Mouse (Mus musculus): ENCODE measurements around the gene Tiam2. TPM values are rescaled to one million over a fixed set of nuclear protein-coding genes. Genes with fewer than 3 reads are reported as not detected.

The Tiam2 gene
- total RNA-seq (2017), result 3.5 and 4.6 TPM in 2 replicates

DNA sequence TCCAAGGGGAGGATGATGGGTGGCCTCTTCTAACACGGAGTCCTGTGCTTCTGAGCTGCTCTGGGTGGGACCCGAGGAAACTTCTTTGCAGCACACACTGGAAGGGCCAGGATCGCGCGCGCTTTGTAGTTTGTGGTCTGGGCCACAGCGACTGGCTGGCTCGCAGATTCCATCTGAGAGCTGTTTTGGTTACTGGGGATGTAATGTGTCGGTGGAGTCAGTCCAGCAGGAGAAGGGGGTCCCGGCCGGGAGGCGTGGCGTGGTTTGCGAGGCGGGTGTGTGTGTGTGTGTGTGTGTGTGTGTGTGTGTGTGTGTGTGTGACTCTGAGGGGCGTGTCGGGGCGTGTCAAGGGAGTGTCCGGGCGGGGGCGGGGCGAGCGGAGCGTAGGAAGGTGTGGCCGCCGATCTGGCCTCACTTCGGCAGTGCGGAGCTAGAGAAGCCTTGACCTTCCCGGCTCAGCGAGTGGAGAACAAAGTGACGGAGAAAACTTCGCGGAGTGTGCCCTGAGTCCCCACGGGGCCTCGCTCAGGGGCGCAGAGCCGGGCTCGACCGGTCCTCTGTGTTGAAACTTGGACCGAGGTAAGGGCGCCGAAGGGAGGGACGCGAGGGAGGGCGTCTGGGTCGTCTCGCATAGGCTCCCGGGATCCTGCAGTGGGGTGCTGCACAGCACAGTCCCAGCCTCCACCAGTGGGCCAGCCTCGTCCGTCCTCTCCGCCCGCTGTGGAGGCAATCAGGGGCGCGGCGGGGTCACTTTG, at the start of gene Tiam2:
Tiam2 (plus strand) TSS at position 426 of the 755 bp plus-strand sequence.
- peak; percentile 87 for ATAC-seq (replicated peaks; ENCODE audit: low read depth, poor library complexity, severe bottlenecking)

DNA sequence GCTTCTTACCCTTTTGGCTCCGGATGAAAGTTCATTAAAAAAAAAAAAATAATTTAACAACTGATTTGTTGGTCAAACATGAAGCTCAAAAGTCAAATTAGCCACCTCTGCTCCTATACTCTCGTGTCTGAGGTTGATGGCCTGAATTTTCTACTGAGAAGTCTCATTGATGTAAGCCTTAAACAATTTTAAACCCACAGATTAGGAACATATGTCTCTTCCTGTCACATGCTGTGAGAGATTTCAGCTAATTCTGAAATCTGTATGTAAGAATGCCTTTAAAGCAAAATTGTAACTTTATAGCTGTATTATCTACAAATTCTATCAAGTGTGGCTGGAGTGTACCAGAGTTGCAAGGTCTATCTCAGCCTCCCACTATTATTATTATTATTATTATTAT, 46.1 kb upstream of the Tiam2 start:
- ATAC-seq (replicated peaks; ENCODE audit: low read depth, poor library complexity, severe bottlenecking), result no peak

- ATAC-seq (replicated peaks; ENCODE audit: low read depth, poor library complexity, severe bottlenecking), result no peak
These were observed 44.4 kb upstream of the Tiam2 start for GRCm38 (mm10) chr17:3281939-3282338.

- ATAC-seq (replicated peaks; ENCODE audit: low read depth, poor library complexity, severe bottlenecking), result no peak
These were observed 41.2 kb upstream of the Tiam2 start for GRCm38 (mm10) chr17:3285030-3285671.

- ATAC-seq (replicated peaks; ENCODE audit: low read depth, poor library complexity, severe bottlenecking), result no peak
These were observed 40.1 kb upstream of the Tiam2 start for GRCm38 (mm10) chr17:3286123-3286825.

DNA sequence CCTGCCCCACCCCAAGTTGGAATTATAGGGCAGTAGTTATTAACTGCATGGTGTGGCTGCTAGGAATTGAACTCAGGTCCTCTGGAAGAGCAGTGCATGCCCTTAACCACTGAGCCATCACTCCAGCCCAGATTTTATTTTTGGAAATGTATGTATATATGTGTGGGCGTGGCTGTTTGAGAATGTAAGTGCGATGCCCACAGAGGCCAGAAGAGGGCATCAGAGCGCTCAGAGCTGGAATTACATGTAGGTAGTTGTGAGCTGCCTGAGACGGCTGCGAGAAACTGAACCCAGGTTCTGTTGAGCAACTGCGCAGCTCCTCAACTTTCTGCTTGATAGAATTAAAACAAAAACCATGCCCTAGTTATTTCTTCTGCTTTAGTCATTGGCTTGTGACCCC, 38.0 kb upstream of the Tiam2 start:
- peak; percentile 92 for ATAC-seq (replicated peaks; ENCODE audit: low read depth, poor library complexity, severe bottlenecking)

GRCm38 (mm10) chr17:3295097-3295496, 31.3 kb upstream of the Tiam2 start:
- ATAC-seq (replicated peaks; ENCODE audit: low read depth, poor library complexity, severe bottlenecking), result 0 out of 2 replicates have a peak, but pooled peaks have one; percentile 25

DNA sequence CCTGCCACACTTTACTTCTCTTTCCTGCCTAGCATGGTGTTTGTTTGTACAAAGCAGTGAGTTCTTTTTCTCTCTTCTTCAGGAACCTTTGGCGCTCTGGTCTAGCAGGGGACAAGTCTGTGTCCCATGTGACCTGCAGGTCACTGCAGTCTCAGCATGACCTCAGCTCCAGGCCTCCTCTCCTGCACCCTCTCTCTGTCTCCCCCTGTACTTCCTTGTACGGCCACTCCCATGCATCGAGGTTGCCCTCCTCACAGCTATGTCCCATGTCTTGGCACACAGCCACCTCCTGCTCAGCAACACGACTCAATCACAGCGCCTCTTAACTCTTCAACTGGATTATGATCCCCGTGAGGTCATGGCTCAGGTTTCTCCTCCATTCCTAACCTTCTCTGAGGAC, 26.9 kb upstream of the Tiam2 start:
- ATAC-seq (replicated peaks; ENCODE audit: low read depth, poor library complexity, severe bottlenecking), result no peak

DNA sequence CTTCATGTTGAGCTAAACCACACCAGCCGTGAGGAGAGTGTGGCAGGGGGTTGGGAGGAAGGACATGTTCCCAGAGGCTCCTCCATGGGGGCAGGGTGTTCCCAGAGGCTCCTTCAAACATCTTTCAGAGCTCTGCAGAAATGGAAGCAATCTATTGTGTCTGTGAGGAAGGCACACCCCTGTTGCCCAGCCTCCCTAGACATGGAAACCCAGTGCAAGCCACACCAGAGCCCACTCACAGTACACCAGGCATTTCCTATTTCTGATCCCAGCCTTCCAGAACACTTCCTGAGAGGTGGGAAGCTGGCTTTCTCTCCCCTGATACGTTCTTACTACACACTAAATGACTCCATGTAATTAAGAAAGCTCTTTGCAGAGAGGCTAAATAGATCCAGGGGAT, 20.4 kb upstream of the Tiam2 start:
- no peak for ATAC-seq (replicated peaks; ENCODE audit: low read depth, poor library complexity, severe bottlenecking)

- ATAC-seq (replicated peaks; ENCODE audit: low read depth, poor library complexity, severe bottlenecking), result peak; percentile 92
These were observed 12.4 kb upstream of the Tiam2 start for GRCm38 (mm10) chr17:3313711-3314624.

DNA sequence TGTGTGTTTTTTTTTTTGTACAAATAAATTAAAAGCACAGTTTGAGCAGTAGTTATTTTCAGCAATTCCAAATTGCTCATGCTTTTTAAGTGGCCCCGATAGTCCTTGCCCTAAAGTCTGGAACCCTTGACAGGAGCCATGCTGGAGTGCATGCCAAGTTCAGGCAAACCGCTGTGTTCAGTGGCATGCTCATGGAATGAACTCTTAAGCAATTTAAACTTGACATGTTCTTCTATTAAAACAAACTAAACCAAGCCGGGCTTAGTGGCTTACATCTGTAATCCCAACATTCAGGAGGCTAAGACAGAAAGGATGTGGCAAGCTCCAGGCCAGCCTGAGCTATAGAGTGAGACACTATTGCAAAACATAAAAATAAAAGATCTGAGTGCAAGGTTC, 11.8 kb upstream of the Tiam2 start:
- no peak for ATAC-seq (replicated peaks; ENCODE audit: low read depth, poor library complexity, severe bottlenecking)

DNA sequence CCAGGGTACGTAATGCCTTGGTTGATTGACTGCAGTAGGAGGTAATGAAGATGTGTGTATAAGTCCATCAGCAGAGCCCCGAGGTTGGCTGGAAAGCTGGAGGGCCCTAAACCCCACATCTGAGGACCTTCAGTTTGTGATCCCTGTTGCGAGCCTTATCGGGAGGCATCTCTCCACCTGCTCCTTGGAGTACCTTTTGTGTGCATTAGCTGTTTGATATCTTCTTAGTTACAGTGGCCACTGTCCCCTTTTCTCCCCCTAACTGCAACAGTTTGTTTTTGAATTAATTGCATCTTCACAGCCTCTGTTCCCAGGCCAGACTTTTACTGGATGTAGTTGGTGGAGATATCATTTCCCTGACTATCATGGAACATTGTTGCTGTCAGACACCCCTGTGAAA, 10.8 kb upstream of the Tiam2 start:
- ATAC-seq (replicated peaks; ENCODE audit: low read depth, poor library complexity, severe bottlenecking), result no peak

- ATAC-seq (replicated peaks; ENCODE audit: low read depth, poor library complexity, severe bottlenecking), result peak; percentile 10; the same call in 1 of the 2 replicates
These were observed 518 bp downstream of the Tiam2 start for GRCm38 (mm10) chr17:3326903-3327279.

DNA sequence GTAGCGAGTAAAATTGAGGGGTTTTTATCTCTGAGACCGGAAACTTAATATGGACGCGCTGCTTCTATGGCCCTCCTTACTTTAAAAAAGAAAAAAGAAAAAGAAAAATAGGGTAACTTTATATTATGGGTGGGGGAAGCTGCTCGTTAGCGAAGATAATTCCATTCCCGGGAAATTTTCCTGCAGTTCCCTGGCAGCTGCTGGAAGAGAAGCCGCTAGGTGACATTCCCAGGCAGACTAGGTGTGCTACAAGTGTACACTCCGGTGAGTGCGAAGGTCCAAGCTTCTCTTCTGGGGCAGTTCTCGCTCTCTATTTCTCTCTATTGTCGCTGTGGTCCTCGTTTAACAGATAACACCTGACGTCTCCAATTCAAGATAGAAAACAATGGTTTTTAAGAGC, 962 bp downstream of the Tiam2 start:
- no peak for ATAC-seq (replicated peaks; ENCODE audit: low read depth, poor library complexity, severe bottlenecking)

- ATAC-seq (replicated peaks; ENCODE audit: low read depth, poor library complexity, severe bottlenecking), result no peak
These were observed 2.4 kb downstream of the Tiam2 start for GRCm38 (mm10) chr17:3328820-3329219.

GRCm38 (mm10) chr17:3329429-3329828, 3.1 kb downstream of the Tiam2 start:
- ATAC-seq (replicated peaks; ENCODE audit: low read depth, poor library complexity, severe bottlenecking), result no peak

DNA sequence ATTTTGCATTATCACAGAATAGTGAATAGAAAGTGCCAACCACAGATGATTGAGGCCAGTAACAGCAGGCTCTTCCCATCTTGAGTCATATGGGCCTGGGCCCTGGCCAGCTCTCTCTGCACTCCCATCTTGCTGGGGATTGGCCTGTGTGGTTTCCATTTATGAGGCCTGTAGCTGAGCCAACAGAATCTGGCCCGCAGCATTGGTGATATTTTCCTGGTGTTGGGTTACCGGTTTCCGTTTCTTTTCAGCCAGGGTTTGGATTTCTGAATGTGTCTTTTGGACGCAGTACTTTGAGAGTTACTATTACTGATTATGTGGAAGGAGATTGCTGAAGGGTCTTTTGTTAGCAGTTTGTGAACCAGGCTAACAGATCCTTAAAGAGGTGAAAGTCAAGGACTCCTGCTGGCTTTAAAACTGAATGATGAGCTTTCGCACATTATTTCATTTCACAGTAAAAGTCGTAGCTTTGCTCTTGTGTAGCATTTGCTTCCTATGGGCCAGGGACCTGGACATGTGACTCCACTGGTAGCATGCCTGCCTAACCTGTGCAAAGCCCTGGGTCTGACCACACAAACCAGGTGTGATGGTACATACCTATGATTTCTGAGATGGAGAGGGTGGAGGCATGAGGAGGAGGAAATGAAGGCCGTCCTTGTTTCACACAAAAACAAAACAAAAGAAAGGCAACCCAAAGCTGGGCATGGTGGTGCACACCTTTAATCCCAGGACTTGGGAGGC, 5.5 kb downstream of the Tiam2 start:
- ATAC-seq (replicated peaks; ENCODE audit: low read depth, poor library complexity, severe bottlenecking), result no peak

GRCm38 (mm10) chr17:3336161-3336739, 9.9 kb downstream of the Tiam2 start:
- ATAC-seq (replicated peaks; ENCODE audit: low read depth, poor library complexity, severe bottlenecking), result no peak

GRCm38 (mm10) chr17:3336887-3337524, 10.6 kb downstream of the Tiam2 start:
- no peak for ATAC-seq (replicated peaks; ENCODE audit: low read depth, poor library complexity, severe bottlenecking)
